Mouse (Mus musculus) gastrocnemius, adult 8-10 months (tissue): Measurements from ENCODE around the gene Atg4c. TPM values are rescaled to one million over a fixed set of nuclear protein-coding genes. Genes with fewer than 3 reads are reported as not detected.

Experiments used
- DNase-seq, 2 experiments: peaks; one replicate each; pipeline ENCODE4 v3.0.0; 2022; ENCODE audit warnings: low spot score in 2 of 2
- total RNA-seq, 4 experiments: library from RNA; stranded (reverse); gene quantifications; 2 replicates each; pipeline ENCODE4 v1.2.4; 2022

The Atg4c gene
- total RNA-seq, 4 experiments from 2014 or later = 5.9 to 10.6 (median 7.2) TPM

DNA sequence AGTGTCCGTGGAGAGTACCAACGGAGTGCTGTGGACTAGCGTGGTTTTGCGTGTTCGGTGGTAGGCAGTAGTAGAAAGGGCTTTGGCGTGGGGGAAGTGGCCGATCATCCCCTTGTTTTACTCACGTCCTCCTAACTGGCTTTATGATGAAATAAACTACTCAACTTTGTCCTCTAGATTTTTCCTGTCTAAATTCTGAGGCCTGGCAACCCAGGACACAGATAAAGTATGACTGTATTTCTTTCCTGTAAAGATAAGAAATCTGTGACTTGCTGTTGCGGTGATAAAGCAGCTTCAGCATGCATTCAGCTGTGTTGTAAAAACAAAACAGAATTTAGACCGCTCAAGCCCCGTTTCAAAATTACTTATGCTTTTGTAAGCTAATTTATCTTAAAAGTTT, 59.2 kb downstream of the Atg4c start:
- no peak for DNase-seq

DNA sequence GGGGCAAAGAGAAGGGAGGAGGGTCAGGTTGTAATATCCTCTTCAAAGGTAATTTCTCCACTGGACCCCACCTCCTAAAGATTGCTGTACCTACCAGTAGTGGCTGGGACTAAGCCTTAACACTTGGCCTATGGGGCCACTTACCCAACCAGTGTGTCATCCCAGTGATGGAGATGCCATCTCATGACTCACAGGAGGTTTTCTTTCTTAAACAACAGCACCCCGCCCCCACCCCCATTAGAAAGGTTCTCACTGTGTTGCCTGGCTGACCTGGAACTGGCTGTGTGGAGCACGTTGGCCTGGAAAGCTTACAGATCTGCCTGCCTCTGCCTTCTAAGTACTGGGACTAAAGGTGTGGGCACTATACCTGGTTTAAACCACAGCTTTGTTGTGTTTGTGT, 69.5 kb downstream of the Atg4c start:
- no peak for DNase-seq

DNA sequence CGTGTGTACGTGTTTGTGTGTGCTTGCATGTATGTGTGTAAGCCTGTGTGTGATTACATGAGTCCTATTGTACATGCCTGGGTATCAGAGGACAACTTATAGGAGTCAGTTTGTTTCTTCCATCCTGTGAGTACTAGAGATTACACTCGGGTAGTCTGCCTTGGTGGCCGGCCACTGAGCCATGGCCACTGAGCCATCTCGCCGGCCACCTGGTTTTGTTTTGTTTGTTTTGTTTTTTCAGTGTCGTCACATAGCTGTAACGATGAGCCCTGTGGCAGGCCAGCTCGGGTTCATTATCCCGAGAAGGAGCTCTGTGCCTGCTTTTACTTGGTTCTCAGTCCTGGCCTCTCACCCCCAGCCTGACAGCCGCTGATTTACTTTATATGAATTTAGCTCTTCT, 69.9 kb downstream of the Atg4c start:
- no peak for DNase-seq

DNA sequence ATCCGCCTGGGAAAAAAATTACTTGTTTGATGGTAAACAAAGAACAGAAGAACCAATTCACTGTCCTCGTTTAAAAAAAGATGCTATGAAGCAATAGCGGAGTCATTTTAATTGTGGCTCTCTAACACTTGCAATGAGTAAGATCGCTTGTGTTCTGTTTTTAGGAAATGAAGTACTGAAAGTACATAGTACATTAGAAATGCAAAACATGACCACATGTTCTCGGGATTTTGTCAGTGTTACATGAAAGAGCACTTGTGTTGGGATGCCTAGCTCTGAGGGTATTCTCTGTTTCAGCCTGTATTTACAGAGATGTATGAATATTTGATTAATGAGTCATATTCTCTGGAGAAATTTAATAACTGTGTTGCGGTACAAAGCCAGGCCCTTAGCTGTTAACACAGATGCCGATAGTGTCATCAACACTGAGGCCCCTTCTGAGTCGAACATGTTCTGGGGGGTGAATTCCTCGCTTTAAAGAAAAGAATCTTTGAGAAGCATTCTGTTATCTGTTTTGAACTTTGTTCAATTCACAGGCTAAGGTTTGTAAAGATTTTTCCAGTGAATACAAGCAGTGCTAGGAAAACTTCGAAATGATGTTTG, 73.2 kb downstream of the Atg4c start:
- no peak for DNase-seq

DNA sequence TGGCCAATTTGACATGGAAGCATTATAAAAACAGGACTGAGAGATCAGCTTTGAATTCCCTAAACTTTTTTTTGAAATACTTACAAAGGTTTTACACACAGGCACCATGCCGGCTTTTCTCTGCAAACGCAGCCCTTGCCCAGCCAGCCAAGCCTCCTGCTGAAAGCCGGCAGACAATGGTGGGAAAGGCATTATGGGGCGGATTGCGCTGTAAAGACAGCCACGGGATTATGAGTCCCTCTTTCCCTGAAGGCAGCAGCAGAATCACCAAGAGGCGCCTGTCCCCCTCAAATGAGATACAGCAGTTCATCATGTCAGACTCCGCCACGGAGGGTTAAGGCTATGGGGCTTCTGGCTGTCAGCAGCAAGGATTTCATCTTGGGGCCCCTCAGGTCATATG, 79.1 kb downstream of the Atg4c start:
- no peak for DNase-seq

DNA sequence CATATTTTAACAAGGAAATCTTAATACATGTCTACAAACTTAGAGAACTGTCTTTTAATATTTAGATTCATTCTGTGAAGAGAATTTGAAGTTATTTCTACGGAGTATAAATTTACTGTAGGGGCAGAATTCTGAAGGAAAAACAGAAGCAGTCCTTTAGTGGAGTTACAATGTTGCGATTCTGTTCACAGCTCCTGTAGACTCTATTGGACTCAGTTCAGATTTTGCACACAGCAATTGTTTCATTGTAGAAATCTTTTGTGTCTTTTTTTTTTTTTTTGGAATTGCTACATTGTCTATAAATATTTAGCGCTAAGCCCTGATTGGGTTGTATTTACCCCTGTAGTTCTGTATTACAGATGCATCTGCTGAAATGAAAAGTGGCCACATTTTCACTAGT, 79.7 kb downstream of the Atg4c start:
- DNase-seq = no peak

DNA sequence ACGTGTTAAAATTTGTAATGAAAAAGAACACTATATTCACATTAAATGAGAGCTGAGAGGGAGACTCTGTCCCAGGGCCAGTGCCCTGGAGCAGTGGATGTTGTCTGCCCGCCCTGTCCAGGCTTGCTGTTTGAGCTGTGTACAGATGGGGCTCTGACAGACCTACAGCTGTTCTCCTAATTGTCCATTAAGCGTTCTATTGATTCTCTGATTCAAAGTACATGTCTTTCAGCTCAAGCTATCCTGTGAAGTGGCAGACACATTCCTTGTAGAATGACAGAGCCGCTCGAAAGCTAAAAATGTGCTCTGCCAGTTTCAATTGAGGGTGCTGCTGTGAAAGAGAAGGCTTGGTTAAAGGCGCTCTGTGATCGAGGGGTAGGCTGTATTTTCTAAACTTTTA, 80.2 kb downstream of the Atg4c start:
- no peak for DNase-seq

DNA sequence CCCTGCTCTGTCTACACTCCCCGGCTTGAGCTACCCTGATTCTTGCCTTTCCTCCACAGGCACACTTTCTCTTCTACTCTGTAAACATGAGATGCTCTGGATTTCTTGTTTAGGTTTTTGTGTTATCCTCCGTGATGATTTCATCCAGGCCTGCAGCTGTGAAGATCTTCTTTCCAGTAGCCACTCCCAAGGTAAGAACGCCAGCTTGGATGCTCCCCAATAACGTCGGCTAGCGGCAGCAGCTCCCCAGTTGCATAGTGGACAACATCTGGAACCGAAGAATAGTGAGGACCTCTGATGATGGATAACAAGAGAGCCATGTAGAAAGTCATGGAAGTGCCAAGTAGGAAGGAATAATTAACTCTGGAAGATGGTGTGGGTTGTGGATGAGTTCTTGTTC, 85.1 kb downstream of the Atg4c start:
- peak; percentile 40 to 43 for DNase-seq

DNA sequence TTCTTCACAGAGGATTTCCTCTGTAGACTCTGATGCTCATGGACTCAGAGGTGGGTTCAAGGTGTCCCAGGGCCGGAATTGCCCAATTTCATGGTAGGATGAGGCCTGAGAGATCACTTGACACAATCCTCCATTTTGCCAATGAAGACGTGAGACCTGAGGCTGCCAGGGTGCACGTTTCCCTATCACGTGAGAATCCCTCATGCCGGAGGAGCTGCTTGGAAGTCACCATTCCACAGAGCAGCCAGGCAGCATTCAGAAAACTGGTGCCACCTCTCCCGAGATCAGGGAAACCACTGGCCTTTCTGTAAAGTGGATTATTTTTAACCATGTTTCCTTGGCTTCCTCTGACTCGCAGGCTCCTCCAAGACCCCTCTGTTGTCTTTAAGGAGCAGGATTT, 88.0 kb downstream of the Atg4c start:
- no peak for DNase-seq

DNA sequence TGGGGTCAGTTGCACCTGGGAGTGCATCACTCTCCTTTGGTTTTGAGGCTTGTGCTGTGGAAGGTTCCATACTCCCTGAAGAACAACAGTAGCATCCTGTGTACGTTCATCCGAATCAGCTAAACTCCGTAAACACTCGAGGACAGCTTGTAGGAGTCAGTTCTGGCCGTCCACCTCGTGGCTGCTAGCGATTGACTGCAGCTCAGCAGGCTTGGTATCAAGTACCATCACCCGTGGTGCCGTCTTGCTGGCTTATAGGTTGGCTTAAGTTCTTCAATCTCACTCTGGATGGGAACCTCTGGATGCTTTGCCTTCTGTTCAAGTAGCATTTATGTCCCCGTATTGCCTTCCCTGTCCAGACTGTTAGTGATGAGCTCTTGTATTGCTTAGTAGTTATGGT, 95.6 kb downstream of the Atg4c start:
- DNase-seq = no peak

DNA sequence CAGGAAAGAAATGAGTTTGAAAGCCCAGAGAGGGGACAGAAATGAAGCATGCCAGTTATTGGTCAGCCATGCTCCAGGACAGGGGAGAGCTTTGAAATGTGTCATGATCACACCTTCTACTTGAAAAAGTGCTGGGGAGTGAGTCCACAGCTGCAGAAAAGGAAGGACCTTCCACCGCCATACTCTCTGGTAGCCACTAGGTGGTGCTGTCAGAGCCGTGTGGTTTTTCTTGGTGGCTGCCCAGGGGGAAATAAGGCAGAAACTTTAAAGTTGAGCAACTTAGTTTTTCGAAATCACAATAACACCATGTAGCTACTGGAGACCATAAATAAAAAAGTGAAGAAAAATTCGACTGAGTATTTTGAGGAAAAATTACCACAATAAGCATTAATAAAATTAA, 104.9 kb downstream of the Atg4c start:
- DNase-seq = no peak

DNA sequence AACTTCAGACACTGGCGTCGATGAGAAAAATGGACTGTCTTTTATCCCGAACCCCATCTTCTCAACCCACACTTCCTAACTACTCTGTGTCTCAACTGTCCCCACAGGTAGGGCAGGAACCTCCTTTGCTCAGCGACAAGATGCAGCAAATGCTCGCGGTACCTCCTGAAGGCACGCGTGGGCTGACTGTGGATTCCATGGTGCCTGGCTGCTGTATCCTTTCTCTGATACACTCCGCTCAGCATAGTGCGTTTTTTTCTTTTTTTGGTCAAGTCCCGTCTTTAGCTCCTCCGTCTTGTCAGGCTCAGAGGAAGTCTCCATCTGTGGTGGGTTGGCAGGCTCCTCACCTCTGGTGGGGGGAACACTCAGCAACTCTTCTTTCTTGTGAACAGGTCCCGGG, 111.1 kb downstream of the Atg4c start:
- no peak for DNase-seq

Other genes starting within 250 kb of the Atg4c start
- gene Angptl3, start 163.0 kb upstream of the Atg4c start, total RNA-seq = under 1 TPM in 1 of 4 experiments, not detected in 3; 0.46 TPM
- 1 to 10 TPM; 4.5 to 7.4 (median 4.7) TPM for gene Dock7, start 73.0 kb upstream of the Atg4c start, total RNA-seq
- gene Gm12689, start 102.0 kb downstream of the Atg4c start, total RNA-seq = under 1 TPM in 1 of 4 experiments, not detected in 3; 0.24 TPM